Mouse (Mus musculus): ENCODE results near the gene Tmem151b. TPM values are rescaled to one million over a fixed set of nuclear protein-coding genes. Genes with fewer than 3 reads are reported as not detected.

Gene Tmem151b
- polyA plus RNA-seq, 1 experiment from 2014 or later = 0.07 TPM

- Histone ChIP-seq H3K9ac (replicated peaks; ENCODE audit: low read depth) (no peak overlapping the region), H3K4me2 (replicated peaks; ENCODE audit: low read depth, low read length) (peak overlapping the region; percentile 95), H3K4me3 (ENCODE audit: low read depth, low read length) (peak overlapping the region; percentile 49), H3K27me3 (replicated peaks; ENCODE audit: insufficient read depth, low read length) (peaks cover 56% of the 10 kb centered on the region), H3K27ac (ENCODE audit: low read length) (no peak overlapping the region), H3K36me3 (ENCODE audit: insufficient read depth, low read length) (no peaks in the 10 kb centered on the region), H3K9me3 (ENCODE audit: low read length) (no peaks in the 10 kb centered on the region), H3K4me1 (ENCODE audit: insufficient read depth, low read depth, low read length) (0 out of 2 replicates have a peak, but pooled peaks cover 8% of the 10 kb centered on the region)
- DNase-seq (ENCODE audit: low spot score) (no peak), ATAC-seq (peak; percentile 8; the same call in 1 of the 2 replicates)
- TF ChIP-seq CTCF (IDR thresholded peaks at IDR 0.05) (peak; percentile 40), EP300 (IDR thresholded peaks at IDR 0.05) (no peak)
- 4% methylated on average over 29 of the region's 68 CpGs for WGBS
Observed at GRCm38 (mm10) chr17:45548541-45549512, 650 bp downstream of the Tmem151b start.

GRCm38 (mm10) chr17:45547461-45548190 lies 1.9 kb downstream of the Tmem151b start:
- Histone ChIP-seq H3K4me1 (ENCODE audit: insufficient read depth, low read depth, low read length) (0 out of 2 replicates have a peak, but pooled peaks cover 8% of the 10 kb centered on the region), H3K36me3 (ENCODE audit: insufficient read depth, low read length) (no peaks in the 10 kb centered on the region), H3K9me3 (ENCODE audit: low read length) (no peaks in the 10 kb centered on the region), H3K27me3 (replicated peaks; ENCODE audit: insufficient read depth, low read length) (peaks cover 58% of the 10 kb centered on the region), H3K27ac (ENCODE audit: low read length) (no peak overlapping the region), H3K4me3 (ENCODE audit: low read depth, low read length) (no peak overlapping the region), H3K4me2 (replicated peaks; ENCODE audit: low read depth, low read length) (no peak overlapping the region), H3K9ac (replicated peaks; ENCODE audit: low read depth) (no peak overlapping the region)
- DNase-seq (ENCODE audit: low spot score) (no peak), ATAC-seq (no peak)
- WGBS = 78% methylated on average over 5 of the region's 5 CpGs
- TF ChIP-seq EP300 (IDR thresholded peaks at IDR 0.05) (no peak), CTCF (IDR thresholded peaks at IDR 0.05) (0 out of 2 replicates have a peak, but pooled peaks have one; percentile 7)

GRCm38 (mm10) chr17:45546941-45547340 lies 2.5 kb downstream of the Tmem151b start:
- Histone ChIP-seq H3K4me3 (ENCODE audit: low read depth, low read length) (no peak overlapping the region), H3K4me2 (replicated peaks; ENCODE audit: low read depth, low read length) (no peak overlapping the region), H3K9ac (replicated peaks; ENCODE audit: low read depth) (no peak overlapping the region), H3K27me3 (replicated peaks; ENCODE audit: insufficient read depth, low read length) (peaks cover 58% of the 10 kb centered on the region), H3K36me3 (ENCODE audit: insufficient read depth, low read length) (no peaks in the 10 kb centered on the region), H3K4me1 (ENCODE audit: insufficient read depth, low read depth, low read length) (0 out of 2 replicates have a peak, but pooled peaks cover 8% of the 10 kb centered on the region), H3K27ac (ENCODE audit: low read length) (no peak overlapping the region), H3K9me3 (ENCODE audit: low read length) (no peaks in the 10 kb centered on the region)
- WGBS = 76% methylated on average over 16 of the region's 16 CpGs
- no peak for DNase-seq (ENCODE audit: low spot score)
- no peak for ATAC-seq
- TF ChIP-seq CTCF (IDR thresholded peaks at IDR 0.05) (no peak), EP300 (IDR thresholded peaks at IDR 0.05) (no peak)

- Histone ChIP-seq H3K4me1 (ENCODE audit: insufficient read depth, low read depth, low read length) (0 out of 2 replicates have a peak, but pooled peaks cover 8% of the 10 kb centered on the region), H3K9me3 (ENCODE audit: low read length) (no peaks in the 10 kb centered on the region), H3K4me2 (replicated peaks; ENCODE audit: low read depth, low read length) (peak overlapping the region; percentile 42), H3K27me3 (replicated peaks; ENCODE audit: insufficient read depth, low read length) (peaks cover 50% of the 10 kb centered on the region), H3K9ac (replicated peaks; ENCODE audit: low read depth) (no peak overlapping the region), H3K36me3 (ENCODE audit: insufficient read depth, low read length) (no peaks in the 10 kb centered on the region), H3K27ac (ENCODE audit: low read length) (no peak overlapping the region), H3K4me3 (ENCODE audit: low read depth, low read length) (peak overlapping the region; percentile 19; the same call in 1 of the 2 replicates)
- ATAC-seq (no peak), DNase-seq (ENCODE audit: low spot score) (no peak)
- 3% methylated on average over 70 of the region's 74 CpGs for WGBS
- no peak for TF ChIP-seq CTCF (IDR thresholded peaks at IDR 0.05)
- no peak for TF ChIP-seq EP300 (IDR thresholded peaks at IDR 0.05)
Observed at GRCm38 (mm10) chr17:45545278-45545961, 4.1 kb downstream of the Tmem151b start.

- WGBS = 1% methylated on average over 34 of the region's 46 CpGs
- H3K27ac ChIP-seq (ENCODE audit: low read length) = no peak overlapping the region
- no peak for ATAC-seq
- H3K9ac ChIP-seq (replicated peaks; ENCODE audit: low read depth) = no peak overlapping the region
- peaks cover 50% of the 10 kb centered on the region for H3K27me3 ChIP-seq (replicated peaks; ENCODE audit: insufficient read depth, low read length)
- TF ChIP-seq EP300 (IDR thresholded peaks at IDR 0.05) = no peak
- no peak for TF ChIP-seq CTCF (IDR thresholded peaks at IDR 0.05)
- H3K4me1 ChIP-seq (ENCODE audit: insufficient read depth, low read depth, low read length) = 0 out of 2 replicates have a peak, but pooled peaks cover 8% of the 10 kb centered on the region
- peak overlapping the region; percentile 42 for H3K4me2 ChIP-seq (replicated peaks; ENCODE audit: low read depth, low read length)
- no peaks in the 10 kb centered on the region for H3K9me3 ChIP-seq (ENCODE audit: low read length)
- peak overlapping the region; percentile 19; the same call in 1 of the 2 replicates for H3K4me3 ChIP-seq (ENCODE audit: low read depth, low read length)
- DNase-seq (ENCODE audit: low spot score) = no peak
- no peaks in the 10 kb centered on the region for H3K36me3 ChIP-seq (ENCODE audit: insufficient read depth, low read length)
Observed at GRCm38 (mm10) chr17:45544873-45545277, 4.6 kb downstream of the Tmem151b start.
